Mouse (Mus musculus) right cerebral cortex, postnatal 14 days (tissue): Measurements from ENCODE around the gene Pfkfb1.
A peak's percentile ranks its signal among the peaks of the same experiment; 100 is the strongest.

ENCODE experiments used
- DNase-seq: peaks from one replicate; pipeline ENCODE4 v3.0.0; 2022

Pfkfb1 gene

DNA sequence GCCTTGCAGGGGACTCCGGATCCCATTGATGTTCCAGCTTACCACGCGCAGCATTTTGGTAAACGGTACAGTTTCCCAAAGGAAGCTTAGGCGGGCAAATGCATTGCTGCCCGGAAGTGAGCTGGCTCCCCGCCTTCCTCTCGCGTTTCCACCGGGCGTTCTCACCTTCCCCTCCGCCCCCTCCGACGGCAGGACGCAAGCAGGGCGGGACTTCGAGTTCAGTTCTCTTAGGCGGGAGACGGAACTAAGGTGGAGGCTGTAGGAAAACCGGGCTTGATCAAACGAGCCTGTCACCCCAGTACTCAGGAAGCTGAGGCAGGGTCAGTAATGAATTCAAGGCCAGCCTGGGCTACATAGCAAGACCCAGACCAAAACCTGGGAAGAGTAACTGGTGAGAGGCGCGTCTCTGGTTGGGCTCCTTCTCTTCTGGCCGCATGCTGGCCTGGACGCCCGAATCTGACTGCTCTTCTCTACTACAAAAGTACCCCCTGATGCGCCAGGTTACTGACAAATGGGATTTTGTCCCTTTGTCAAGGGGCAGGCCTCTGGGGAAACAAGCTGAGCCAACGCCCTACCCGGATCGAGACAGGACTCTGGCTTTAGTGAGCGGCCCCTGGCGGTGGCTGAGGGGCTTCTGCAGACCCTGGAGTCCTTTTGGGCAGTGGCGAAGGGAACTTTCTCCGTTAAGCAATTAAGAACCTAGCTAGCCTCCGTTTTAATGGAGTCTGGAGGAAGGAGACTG lies at the start of gene Pfkfb1:
Gene Pfkfb1, plus strand, starts transcription at position 207 of the 742 bp plus-strand sequence.
- DNase-seq = peak; percentile 73

DNA sequence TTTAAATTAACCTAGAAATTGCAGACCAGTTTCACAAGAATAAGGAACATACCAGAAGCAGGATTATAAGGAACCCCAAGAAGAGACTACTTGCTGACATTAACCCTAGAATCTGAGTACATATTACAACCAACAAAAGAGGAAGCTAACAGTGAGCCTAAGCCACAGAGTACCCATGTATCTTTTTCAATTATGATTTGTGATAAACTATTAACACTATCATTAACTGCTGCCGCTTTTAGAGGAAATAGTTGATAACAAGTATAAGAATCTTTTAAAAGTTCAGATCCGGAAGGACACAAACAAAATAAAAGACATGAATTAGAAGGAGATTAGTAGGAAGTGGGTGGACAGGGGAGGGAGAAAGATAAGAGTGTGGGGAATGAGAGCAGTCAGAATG lies 47.9 kb upstream of the Pfkfb1 start:
- DNase-seq = no peak

DNA sequence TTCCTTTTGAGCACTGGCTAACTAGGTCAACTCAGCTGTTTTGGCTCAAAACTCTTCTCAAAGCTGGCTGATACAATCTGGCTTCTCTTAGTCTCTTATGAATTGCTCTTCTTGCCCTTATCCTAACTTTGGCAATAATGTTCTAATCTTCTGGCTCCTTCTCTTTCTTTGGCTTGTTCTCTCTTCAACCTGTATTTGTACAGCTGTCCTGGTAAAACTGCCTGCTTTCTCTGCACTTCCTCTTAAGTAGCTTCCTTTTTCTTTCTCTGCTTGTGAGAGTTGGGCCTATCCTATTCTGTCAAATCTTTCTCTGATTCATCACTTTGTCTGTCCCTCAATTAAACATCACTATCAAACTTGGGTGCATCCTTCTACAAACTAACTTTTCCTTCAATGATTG lies 46.3 kb upstream of the Pfkfb1 start:
- no peak for DNase-seq

DNA sequence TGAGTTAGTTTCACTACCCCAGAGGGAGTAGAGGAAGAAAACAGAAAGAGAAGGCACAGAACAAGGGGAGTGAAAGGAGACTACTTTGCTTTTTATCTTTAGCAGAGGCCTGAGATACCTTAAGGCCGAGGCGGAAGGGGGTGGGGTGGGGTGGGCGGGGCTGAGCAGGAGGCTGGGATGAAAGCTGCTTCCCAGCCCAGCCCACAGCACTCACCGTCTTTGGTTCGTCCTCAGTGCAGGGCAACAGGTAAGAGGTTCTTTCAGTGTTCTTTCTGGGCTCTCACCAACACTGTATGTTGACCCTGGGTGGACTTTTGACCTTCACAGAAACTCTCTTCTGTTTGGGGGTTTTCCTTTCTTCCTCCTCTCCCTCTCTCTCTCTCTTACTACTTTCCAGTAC lies 40.8 kb upstream of the Pfkfb1 start, which contains the start of gene Alas2:
Gene Alas2, plus strand, starts transcription at position 137 of the 400 bp plus-strand sequence.
- DNase-seq = no peak

DNA sequence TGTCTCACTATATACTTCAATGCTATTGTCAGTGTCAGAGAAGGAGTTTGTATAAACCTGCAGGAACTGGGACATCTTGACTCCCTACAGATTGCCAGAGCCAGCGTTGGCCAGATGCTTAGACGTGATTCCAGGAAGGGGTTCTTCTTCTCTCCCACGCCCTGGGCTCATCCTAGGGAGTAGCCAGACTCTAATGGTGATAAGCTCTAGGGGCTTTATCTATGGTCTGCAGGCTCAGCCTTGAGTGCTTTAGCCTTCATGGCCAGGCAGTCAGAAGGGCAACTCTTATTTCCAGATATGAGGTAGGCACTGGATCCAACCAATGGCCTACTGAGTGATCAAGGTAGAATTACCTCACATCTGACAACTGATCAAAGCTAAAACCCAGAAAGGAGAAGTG lies 38.4 kb upstream of the Pfkfb1 start:
- no peak for DNase-seq

DNA sequence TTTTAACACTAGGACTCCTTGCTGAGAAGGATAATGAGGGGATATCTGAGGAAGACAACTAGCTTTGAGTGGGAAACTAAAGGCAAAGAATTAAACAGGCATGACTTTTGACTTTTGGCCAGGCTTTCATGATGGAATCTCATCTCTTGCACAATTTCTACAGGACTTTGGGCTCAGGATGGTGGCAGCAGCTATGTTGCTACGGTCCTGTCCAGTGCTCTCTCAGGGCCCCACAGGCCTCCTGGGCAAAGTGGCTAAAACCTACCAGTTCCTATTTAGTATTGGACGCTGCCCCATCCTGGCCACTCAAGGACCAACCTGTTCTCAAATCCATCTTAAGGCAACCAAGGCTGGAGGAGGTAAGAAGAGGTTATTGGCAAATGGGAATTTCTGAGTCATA lies 36.0 kb upstream of the Pfkfb1 start:
- no peak for DNase-seq

DNA sequence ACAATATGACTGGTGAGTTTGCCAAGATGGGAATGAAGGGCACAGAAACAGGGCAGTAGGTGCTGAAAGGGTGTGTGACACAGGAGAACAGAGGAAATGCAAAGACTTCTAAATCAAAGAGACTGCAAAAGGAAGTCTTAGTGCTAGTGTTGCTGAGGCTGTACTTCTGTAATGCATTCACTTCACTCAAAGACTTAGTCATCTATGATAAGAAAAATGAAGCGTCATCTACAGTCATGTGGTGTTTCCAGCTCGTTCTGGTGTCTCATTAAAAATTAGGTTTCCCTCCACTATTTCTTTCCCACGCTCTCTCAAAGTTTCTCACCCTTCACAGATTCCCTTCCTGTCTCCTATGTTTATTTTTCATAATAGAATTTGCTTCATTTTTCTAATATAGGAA lies 34.0 kb upstream of the Pfkfb1 start:
- DNase-seq = no peak

DNA sequence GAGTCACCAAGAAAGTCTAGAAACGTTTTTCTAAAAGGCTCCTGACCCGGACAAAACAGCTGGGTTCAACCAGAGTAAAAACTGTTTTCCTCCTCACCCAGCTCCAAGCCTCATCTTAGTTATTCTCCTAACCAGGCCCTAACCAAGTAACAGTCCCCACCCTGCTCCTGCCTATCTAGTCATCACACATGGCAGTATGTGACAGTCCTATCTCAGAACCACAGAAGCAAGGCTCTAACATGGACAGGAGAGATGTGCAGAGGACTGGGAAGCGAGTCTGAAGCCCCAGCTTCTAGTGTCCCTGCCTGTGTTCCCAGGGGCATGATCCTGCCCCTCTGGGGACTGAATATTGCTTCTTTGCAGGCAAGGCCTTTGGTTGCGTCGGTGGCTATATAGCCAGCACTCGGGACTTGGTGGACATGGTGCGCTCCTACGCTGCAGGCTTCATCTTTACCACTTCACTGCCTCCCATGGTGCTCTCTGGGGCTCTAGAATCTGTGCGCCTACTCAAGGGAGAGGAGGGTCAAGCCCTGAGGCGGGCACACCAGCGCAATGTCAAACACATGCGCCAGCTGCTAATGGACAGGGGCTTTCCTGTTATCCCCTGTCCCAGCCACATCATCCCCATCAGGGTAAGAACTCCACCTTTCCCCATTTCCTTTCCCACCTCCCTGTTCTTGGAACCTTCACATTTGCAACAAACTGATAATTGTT lies 23.2 kb upstream of the Pfkfb1 start:
- DNase-seq = no peak

DNA sequence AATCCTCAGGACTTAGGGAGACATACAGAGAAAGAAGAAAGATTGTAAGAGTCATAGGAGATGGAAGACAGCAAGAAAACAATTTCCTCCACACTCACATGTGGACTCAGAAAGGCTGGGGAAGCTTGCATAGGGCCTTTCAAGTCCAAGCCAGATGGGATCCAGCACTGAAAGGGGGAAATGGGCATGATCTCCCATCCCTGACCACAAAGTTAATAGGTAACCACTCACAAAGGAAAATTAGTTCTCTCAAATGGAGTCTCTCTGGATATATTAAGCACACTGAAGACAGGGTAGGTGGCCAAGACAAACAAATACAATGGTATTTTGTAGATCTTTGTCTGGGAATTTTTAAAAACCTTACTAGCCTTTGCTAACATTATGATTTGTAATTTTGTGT lies 6.1 kb upstream of the Pfkfb1 start:
- no peak for DNase-seq

DNA sequence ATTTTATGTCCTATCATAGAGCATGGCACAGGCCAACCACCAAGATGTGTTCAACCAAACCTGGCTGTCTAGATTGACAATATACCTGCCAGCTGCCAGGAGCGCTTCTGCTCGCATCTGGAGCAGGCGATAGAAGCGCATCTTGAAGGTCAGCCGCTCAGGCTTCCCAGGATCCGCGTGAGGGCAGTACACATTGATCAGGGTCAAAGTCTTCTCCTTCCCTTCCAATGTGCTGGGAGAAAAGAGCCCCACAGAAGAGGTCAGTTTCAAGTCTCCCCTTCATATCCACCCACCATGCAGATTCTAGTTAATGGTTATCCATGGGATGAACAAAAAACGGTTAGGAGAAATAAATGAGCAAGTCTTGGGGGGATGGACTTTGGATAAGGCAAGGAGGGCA lies 2.9 kb upstream of the Pfkfb1 start:
- DNase-seq = no peak

DNA sequence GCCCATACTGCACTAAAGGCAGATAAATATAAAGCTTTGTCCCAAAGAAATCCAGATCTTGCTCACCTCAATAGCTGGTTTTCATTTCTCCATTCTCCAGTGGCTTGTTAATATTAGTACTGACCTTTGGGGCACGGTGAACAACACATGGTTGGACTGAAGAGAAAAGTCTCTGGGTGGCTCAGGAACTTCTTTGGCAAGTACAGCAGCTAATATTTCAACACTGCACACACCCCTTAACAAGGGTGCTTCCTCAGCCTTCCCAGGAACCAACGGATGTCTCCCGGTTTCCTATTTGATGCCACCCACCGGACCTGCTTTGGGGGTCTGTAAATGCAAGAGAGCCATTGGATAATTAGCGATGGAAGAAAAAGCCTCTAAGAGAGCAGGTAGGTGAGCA lies 1.7 kb downstream of the Pfkfb1 start, which contains the start of gene Apex2:
Gene Apex2, minus strand, starts transcription at position 173 of the 400 bp plus-strand sequence.
- DNase-seq = no peak

DNA sequence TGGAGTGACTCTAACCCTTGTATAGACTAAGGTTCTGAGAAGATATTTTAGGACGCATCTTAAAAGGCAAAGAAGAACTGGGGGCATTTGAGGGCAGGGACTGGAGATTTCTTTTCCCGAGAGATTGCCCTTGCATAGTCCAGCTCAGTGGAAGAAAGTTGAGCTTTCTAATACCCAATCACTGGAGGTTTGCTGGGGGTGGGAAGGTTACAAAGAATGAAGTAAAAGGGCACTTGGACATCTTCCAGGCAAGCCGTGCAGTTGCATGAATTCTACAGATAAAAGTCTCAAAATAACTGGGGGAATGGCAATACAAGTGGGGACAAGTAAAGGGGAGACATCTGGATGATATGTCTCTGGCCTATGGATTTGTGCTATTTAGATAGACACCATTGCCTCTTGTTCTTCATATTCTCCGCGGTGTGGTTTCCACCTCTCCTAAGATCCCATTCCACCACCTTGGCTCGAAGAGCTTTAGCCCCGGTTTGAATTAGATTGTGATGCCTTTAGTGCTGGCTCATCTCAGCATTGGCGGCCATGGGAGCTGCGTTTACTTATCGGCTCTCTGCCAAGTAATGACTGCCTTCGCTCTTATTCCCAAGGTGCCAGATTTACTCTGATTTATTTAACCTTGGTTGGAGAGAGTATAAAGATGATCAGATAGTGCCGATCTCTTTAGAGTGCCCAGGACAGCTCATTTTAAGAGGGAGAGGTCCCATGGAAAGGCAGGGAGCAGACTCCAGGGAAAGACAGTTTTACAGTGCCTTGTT lies 5.4 kb downstream of the Pfkfb1 start:
- DNase-seq = no peak

DNA sequence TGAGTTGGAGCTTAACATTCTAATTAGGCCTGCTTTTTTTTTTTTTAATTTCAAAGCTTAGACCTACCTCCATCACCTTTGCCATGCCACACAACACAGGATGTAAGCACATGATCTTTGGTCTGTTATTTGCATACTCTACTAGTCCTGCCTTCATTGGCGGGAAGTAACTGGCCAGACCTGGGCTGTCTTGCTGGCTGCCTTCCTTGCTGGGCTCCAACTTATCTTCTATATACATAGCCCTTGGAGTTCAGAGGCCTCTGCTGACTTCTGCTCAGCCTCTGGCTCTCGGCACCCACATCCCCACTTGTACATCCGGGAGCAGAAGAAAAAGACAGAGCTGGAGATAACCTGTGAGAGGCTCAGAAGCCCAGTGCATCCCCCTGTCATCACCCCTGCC lies 6.1 kb downstream of the Pfkfb1 start:
- DNase-seq = no peak

DNA sequence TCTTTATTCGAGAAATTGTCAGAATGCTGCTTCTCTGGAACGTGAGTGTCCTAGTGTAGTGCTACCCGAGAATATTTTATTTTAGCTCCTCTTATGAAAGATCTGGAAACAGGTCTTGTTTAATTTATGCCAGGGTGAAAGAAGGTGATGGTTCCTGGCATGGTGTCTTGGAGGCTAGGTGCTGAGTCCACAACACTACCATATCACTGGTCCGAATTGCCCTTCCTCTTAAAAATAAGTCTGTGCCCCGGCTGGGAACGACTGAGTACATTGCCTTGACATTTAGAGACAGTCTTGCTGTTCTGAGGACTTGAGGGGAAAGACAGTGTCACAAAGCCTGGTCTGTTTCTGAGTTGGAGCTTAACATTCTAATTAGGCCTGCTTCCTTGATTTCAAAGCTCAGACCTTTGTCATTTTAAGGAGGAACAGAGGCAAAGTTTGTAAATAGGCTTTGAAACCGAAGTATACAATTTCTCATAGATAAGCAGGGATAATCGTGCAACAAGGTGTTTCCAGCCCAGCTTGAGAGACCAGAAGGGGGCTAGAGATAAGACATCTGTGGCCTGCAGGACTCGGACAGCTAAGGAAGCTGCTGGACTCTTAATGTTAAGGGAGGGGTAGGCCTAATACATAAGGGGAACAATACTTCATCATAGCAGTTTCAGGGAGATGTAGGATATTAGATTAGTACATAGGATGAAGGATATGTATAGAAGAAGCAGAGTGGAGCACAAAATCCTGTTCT lies 7.2 kb downstream of the Pfkfb1 start:
- no peak for DNase-seq

DNA sequence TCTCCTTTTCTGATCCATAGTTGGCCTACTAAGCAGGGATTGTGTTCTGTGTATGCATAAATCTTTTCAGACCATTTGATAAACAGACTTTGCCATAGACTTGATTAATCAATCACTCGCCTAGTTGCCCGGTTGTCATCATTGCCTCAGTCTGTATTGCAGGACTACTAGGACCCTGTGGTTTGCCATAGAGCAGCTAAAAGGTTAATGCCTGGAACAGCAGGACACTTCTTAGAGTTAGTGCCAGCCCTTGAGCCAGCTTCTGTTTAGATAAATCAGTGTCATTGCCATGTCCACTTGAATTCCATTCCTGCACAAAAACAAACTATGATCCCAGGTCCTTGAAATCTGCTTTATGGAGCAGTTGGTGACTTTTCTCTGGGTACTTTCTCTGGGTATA lies 10.9 kb downstream of the Pfkfb1 start:
- DNase-seq = no peak

DNA sequence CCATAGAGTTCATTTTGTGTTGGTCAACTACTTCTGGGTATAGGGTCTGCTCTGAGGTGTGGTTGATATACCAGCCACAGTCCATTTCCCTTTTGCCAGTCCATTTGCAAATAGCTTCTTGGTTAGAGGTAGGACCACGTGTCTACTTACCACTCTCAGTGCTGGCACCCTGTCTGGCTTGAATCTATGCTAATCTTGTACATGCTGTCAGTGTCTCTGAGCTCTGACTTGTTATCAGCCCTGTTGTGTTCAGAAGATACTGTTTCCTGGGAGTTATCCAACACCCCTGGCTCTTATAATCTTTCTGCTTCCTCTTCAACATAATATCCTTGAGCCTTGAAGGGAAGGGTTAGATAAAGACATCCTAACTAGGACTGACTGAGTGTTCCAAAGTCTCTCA lies 48.4 kb downstream of the Pfkfb1 start:
- DNase-seq = no peak

DNA sequence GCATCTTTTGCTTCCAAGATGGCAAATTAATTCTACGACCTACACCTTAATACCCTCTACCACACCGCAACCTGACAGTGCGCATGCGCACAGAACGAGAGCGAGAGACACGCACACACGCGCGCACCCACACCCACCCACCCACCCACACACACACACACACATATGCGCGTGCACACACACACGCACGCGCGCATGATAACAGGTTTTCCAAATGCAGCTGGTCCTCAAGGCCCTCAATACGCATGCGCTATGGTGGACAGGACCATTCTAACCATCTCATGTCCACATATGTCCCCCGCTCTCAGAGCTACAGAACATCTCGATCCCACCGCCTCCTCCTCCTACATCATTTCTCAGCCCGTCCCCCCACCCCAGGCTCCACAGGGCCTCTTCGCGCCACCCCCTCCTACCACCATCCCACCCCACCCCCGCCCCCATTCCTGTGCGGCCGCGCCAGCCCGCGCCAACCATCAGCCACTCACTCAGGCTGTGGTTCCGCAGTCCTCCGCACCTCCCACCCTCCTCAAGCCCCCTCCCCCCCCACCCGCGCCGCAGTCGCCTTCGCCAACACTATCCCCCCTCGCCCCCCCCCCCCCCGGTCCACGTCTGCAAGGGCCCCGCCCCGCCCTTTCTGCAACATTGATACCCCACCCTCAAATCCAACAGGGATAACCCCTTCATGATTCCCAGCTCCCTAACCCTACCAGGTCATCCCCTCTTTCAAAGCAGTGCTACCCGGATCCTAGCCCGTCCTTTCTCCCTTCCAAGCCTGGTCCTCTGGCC lies 68.3 kb downstream of the Pfkfb1 start:
- peak; percentile 59 for DNase-seq

DNA sequence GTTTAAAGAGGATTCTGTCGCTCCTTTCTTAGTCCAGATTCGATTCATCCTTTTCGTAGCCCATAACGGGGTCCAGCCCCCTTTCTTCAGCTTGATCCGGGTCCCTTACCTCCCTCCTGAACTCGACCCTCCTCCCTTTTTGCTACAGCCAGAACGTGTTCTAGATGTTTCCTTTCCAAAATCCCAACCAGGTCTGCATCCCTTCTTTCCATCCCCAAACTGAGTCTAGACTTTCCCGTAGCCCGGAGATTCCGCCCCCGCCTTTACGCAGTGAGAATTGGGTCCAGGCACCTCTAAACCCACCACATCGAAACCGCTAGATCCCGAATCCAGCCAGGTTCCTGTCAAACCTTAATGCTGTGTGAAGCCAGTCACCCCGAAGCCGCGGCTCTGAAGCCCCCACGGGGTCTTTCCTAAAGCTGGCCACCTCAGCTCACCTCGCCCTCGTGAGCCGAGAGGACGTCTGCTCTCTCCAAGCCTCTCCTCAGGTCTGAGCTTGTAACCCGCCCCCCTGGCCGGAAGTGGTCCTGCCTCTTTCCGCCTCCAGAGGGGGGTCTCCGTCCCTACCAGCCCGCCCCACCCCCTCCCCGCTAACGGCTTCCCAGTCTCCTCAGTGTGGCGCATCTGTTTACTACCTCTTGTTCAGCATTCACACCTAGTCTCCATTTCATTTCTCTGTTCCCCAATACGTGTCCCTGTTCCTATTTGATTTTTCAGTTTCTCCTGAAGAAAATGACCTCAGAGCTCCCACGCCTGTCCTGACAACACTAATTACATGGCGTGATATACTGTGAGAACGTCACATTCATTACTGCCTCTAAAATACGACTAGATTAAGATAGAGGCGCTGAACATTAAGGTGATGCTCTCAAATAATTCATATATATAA lies 69.1 kb downstream of the Pfkfb1 start, which contains the start of gene Tro:
Gene Tro, minus strand, starts transcription at position 676 of the 889 bp plus-strand sequence.
- DNase-seq = peak; percentile 45

DNA sequence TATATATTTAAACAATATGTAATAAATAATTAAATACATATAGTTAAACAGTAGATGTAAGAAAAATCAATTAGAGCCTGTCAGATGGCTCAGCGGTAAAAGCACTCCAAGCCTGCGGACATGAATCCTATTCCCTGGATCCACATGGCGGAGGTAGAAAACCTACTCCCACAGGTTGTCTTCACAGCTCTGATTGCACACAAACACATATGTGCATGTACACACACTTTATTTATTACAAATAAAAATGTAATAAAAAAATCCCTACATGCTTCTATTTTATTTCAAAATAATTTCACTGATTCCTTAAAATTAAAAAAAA lies 69.7 kb downstream of the Pfkfb1 start:
- no peak for DNase-seq

DNA sequence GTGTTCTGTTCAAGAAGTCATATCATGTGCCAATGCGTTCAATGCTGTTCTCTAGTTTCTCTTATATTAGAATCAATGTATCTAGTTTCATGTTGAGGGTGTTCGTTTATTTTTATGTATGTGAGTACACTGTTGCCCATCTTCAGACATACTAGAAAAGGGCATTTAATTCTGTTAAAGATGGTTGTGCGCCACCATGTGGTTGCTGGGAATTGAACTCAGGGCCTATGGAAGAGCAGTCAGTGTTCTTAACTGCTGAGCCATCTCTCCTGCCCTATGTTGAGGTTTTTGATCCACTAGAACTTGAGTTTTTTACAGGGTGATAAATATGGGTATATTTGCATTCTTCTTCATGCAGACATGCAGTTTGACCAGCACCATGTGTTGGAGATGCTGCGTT lies 74.8 kb downstream of the Pfkfb1 start:
- no peak for DNase-seq

DNA sequence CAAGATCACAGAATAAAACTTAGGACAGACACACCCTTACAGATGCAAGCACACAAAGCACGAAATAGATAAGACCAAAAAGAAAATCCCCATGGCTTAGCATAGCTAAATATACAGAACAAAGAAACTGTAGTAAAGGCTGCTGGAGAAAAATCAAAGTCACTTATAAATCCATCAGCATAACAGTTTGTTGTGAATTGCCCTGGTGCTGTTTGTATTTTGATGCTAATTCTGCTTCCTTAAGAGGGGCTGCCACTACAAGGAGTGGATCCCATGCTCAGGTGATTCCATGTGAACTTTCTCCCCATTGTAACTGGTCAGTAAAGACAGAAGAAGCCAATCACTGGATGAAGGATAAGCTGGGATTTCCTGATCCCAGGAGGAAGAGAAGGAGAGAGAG lies 89.5 kb downstream of the Pfkfb1 start:
- DNase-seq = no peak
